Mouse (Mus musculus) thymus, postnatal 0 days (tissue): ENCODE results near the gene Serpinb9g. TPM values are rescaled to one million over a fixed set of nuclear protein-coding genes. Genes with fewer than 3 reads are reported as not detected.
"Not testable (repeated sequence)": the region's sequence is repeated elsewhere in the genome, so short reads cannot be mapped to it uniquely, and the experiment has no call there.

Experiments
- DNase-seq: peaks from one replicate; pipeline ENCODE4 v3.0.0-alpha.2; 2015; ENCODE audit warnings: low spot score
- polyA plus RNA-seq: library from polyadenylated mRNA; unstranded; fragments of >200 nt; fragmentation: Nextera tagmentation; extraction: Ambion mirVana; gene quantifications from 2 replicates; pipeline ENCODE4 v1.2.1, GENCODE M21; 2015

Serpinb9g gene
- not detected in 2 replicates for polyA plus RNA-seq

GRCm38 (mm10) chr13:33484490-33484889 lies at the start of gene Serpinb9g:
TSS of gene Serpinb9g (plus strand) at chr13:33484790.
- not testable (repeated sequence) for DNase-seq

GRCm38 (mm10) chr13:33483872-33484271 lies 718 bp upstream of the Serpinb9g start:
- not testable (repeated sequence) for DNase-seq

GRCm38 (mm10) chr13:33524629-33525028 lies 40.0 kb downstream of the Serpinb9g start:
- DNase-seq, result no peak

- no peak for DNase-seq
These were observed 48.2 kb downstream of the Serpinb9g start for GRCm38 (mm10) chr13:33532814-33533213.

Other genes with a start within 250 kb of the Serpinb9g start
- 0.07 TPM in 1 of 2 replicates, not detected in the other for gene Serpinb9e, start 235.2 kb upstream of the Serpinb9g start, polyA plus RNA-seq
- not detected in 2 replicates for gene Serpinb9f, start 160.7 kb upstream of the Serpinb9g start, polyA plus RNA-seq
- not detected in 2 replicates for gene Gm11397, start 89.0 kb upstream of the Serpinb9g start, polyA plus RNA-seq
- gene Serpinb6d, start 176.6 kb downstream of the Serpinb9g start, polyA plus RNA-seq, result not detected in 2 replicates